Mouse (Mus musculus) brain, embryonic 18.5 days (tissue): ENCODE measurements around the gene AC140267.1.
A peak's percentile ranks its signal among the peaks of the same experiment; 100 is the strongest.

Experiments used
- DNase-seq: peaks from one replicate; pipeline ENCODE4 v3.0.0-alpha.2; 2012; ENCODE audit warnings: low read depth, low spot score

The AC140267.1 gene

GRCm38 (mm10) chr15:80228071-80228800 lies 7.4 kb upstream of the AC140267.1 start:
- no peak for DNase-seq

GRCm38 (mm10) chr15:80232331-80232730 lies 3.3 kb upstream of the AC140267.1 start:
- no peak for DNase-seq

- no peak for DNase-seq
These were observed 2.6 kb upstream of the AC140267.1 start for GRCm38 (mm10) chr15:80233053-80233452.

GRCm38 (mm10) chr15:80233733-80234509 lies 1.7 kb upstream of the AC140267.1 start, which contains the start of gene Mief1:
Mief1 (plus strand) TSS chr15:80234018.
- DNase-seq: peak; percentile 84

- DNase-seq: no peak
These were observed 12.5 kb downstream of the AC140267.1 start for GRCm38 (mm10) chr15:80248135-80248534.

GRCm38 (mm10) chr15:80248596-80248995 lies 13.0 kb downstream of the AC140267.1 start:
- DNase-seq: no peak

- no peak for DNase-seq
These were observed 14.0 kb downstream of the AC140267.1 start for GRCm38 (mm10) chr15:80249672-80250071.

- no peak for DNase-seq
These were observed 15.0 kb downstream of the AC140267.1 start for GRCm38 (mm10) chr15:80250586-80250985.

GRCm38 (mm10) chr15:80253530-80253929 lies 17.9 kb downstream of the AC140267.1 start:
- no peak for DNase-seq

GRCm38 (mm10) chr15:80254207-80254606 lies 18.6 kb downstream of the AC140267.1 start:
- DNase-seq: no peak

GRCm38 (mm10) chr15:80254847-80255645 lies 19.4 kb downstream of the AC140267.1 start, which contains the start of gene Atf4:
Atf4 (plus strand) TSS chr15:80255184.
- peak; percentile 100 for DNase-seq

- DNase-seq: no peak
These were observed 20.0 kb downstream of the AC140267.1 start for GRCm38 (mm10) chr15:80255646-80256121.

- DNase-seq: no peak
These were observed 20.6 kb downstream of the AC140267.1 start for GRCm38 (mm10) chr15:80256242-80256641.

- no peak for DNase-seq
These were observed 21.3 kb downstream of the AC140267.1 start for GRCm38 (mm10) chr15:80256656-80257601.

GRCm38 (mm10) chr15:80257602-80258239 lies 22.1 kb downstream of the AC140267.1 start:
- no peak for DNase-seq

GRCm38 (mm10) chr15:80258240-80259170 lies 22.9 kb downstream of the AC140267.1 start:
- DNase-seq: no peak

GRCm38 (mm10) chr15:80259406-80260045 lies 23.9 kb downstream of the AC140267.1 start:
- no peak for DNase-seq

- DNase-seq: no peak
These were observed 25.0 kb downstream of the AC140267.1 start for GRCm38 (mm10) chr15:80260677-80261076.
